Mouse (Mus musculus): ENCODE data around the gene Gm17387.

Gm17387 gene

GRCm38 (mm10) chr7:141028831-141029230 is at the start of gene Gm17387:
Gm17387 (plus strand) TSS chr7:141029131.
- no peak for DNase-seq

GRCm38 (mm10) chr7:140981704-140982103 is 47.2 kb upstream of the Gm17387 start:
- no peak for DNase-seq

GRCm38 (mm10) chr7:140982971-140983370 is 46.0 kb upstream of the Gm17387 start:
- DNase-seq = no peak

GRCm38 (mm10) chr7:140987182-140988138 is 41.5 kb upstream of the Gm17387 start:
- DNase-seq = no peak

- no peak for DNase-seq
Observed at GRCm38 (mm10) chr7:140989022-140989421, 39.9 kb upstream of the Gm17387 start.

- no peak for DNase-seq
Observed at GRCm38 (mm10) chr7:140990185-140990584, 38.7 kb upstream of the Gm17387 start.

- DNase-seq = no peak
Observed at GRCm38 (mm10) chr7:140990622-140991021, 38.3 kb upstream of the Gm17387 start.

GRCm38 (mm10) chr7:140991117-140991689 is 37.7 kb upstream of the Gm17387 start:
- DNase-seq = no peak

- no peak for DNase-seq
Observed at GRCm38 (mm10) chr7:140997817-140998216, 31.1 kb upstream of the Gm17387 start.

- DNase-seq = no peak
Observed at GRCm38 (mm10) chr7:140998853-140999700, 29.9 kb upstream of the Gm17387 start.

- no peak for DNase-seq
Observed at GRCm38 (mm10) chr7:141000881-141001708, 27.8 kb upstream of the Gm17387 start.

- no peak for DNase-seq
Observed at GRCm38 (mm10) chr7:141003248-141004010, 25.5 kb upstream of the Gm17387 start.

- DNase-seq = no peak
Observed at GRCm38 (mm10) chr7:141006446-141006845, 22.5 kb upstream of the Gm17387 start.

GRCm38 (mm10) chr7:141006914-141007313 is 22.0 kb upstream of the Gm17387 start:
- DNase-seq = no peak

- DNase-seq = no peak
Observed at GRCm38 (mm10) chr7:141008312-141008761, 20.6 kb upstream of the Gm17387 start.

- DNase-seq = peak; percentile 46
Observed at GRCm38 (mm10) chr7:141008938-141009660, 19.8 kb upstream of the Gm17387 start.

GRCm38 (mm10) chr7:141009665-141010064 is 19.3 kb upstream of the Gm17387 start:
- no peak for DNase-seq

GRCm38 (mm10) chr7:141010593-141010992 is 18.3 kb upstream of the Gm17387 start, which contains the start of gene Ifitm3:
Ifitm3 (minus strand) TSS chr7:141010770.
- DNase-seq = no peak

- no peak for DNase-seq
Observed at GRCm38 (mm10) chr7:141011238-141011770, 17.6 kb upstream of the Gm17387 start.
